Mouse (Mus musculus) lung, postnatal 0 days (tissue): ENCODE results near the gene Psat1.
A peak's percentile ranks its signal among the peaks of the same experiment; 100 is the strongest.

Source experiments
- CTCF ChIP-seq: IDR thresholded peaks from 2 replicates; pipeline ENCODE4 v1.5.1; 2016; ENCODE audit warnings: antibody characterized with exemption, mild to moderate bottlenecking
- EP300 ChIP-seq: IDR thresholded peaks from 2 replicates; pipeline ENCODE4 v1.6.1; 2016; ENCODE audit warnings: antibody characterized with exemption, mild to moderate bottlenecking, control low read depth

GRCm38 (mm10) chr19:15984449-15985171 is 37.5 kb upstream of the Psat1 start, which contains the start of gene Cep78:
- TF ChIP-seq CTCF (peak; percentile 39; the same call in 1 of the 2 replicates), EP300 (no peak)
